ENCODE assay signal across 11 mouse cellular contexts in genomic region chr16:96969643-96970042, GRCm38 (mm10).
DNase-seq lines count a peak whose midpoint lies in the region; ATAC-seq lines count a peak whose summit lies in the region.
"Had no signal": no experiment of that assay in that cellular context is flagged by ENCODE, and none has a peak within 500 bp of the region (broad histone marks: within the 10 kb centered on the region; RNA-seq: fewer than 3 reads in every experiment).

No protein-coding gene starts in this region.

- WGBS in midbrain, embryonic 10.5 days, result 91% methylated on average over 2 of the region's 2 CpGs
- 88% methylated on average over 2 of the region's 2 CpGs for WGBS in midbrain, embryonic 11.5 days
- 54% methylated on average over 2 of the region's 2 CpGs for WGBS in liver, embryonic 13.5 days (ENCODE audit: insufficient replicate concordance)

- H3K4me3 ChIP-seq in midbrain, embryonic 10.5 days, result no peak overlapping the region
- no peak overlapping the region for H3K4me3 ChIP-seq in midbrain, embryonic 11.5 days (ENCODE audit: low read depth, low read length)
- H3K4me3 ChIP-seq in liver, embryonic 13.5 days (replicated peaks), result no peak overlapping the region
- H3K4me3 ChIP-seq: neural tube, embryonic 12.5 days had no signal

- H3K36me3 ChIP-seq in midbrain, embryonic 10.5 days, result no peaks in the 10 kb centered on the region
- H3K36me3 ChIP-seq in midbrain, embryonic 11.5 days (ENCODE audit: control insufficient read depth, insufficient read depth, low read length), result no peaks in the 10 kb centered on the region
- H3K36me3 ChIP-seq in liver, embryonic 13.5 days, result no peaks in the 10 kb centered on the region
- H3K36me3 ChIP-seq: G1E; neural tube, embryonic 12.5 days had no signal

- peak overlapping the region; percentile 52; the same call in 1 of the 2 replicates for H3K27ac ChIP-seq in midbrain, embryonic 10.5 days (replicated peaks)
- no peak overlapping the region for H3K27ac ChIP-seq in midbrain, embryonic 11.5 days (ENCODE audit: low read depth, low read length)
- H3K27ac ChIP-seq in liver, embryonic 13.5 days, result no peak overlapping the region
- H3K27ac ChIP-seq: neural tube, embryonic 12.5 days had no signal

- no peak overlapping the region for H3K4me2 ChIP-seq in midbrain, embryonic 11.5 days
- no peak overlapping the region for H3K4me2 ChIP-seq in liver, embryonic 13.5 days
- H3K4me2 ChIP-seq: neural tube, embryonic 12.5 days had no signal

- DNase-seq in midbrain, embryonic 10.5 days (ENCODE audit: low spot score), result no peak
- no peak for DNase-seq in midbrain, embryonic 11.5 days (ENCODE audit: low spot score, missing footprints)
- no peak for DNase-seq in liver, embryonic 13.5 days
- DNase-seq in telencephalon, adult 2 months (ENCODE audit: low read depth, low spot score), result peak; percentile 46
- no peak for DNase-seq in spleen, adult 18-20 months
- no peak for DNase-seq in lung, postnatal 4 days
- no peak for DNase-seq in urinary bladder, postnatal 10 days (ENCODE audit: low spot score)
- DNase-seq: kidney, adult 8-10 months had no signal

- no peak for ATAC-seq in midbrain, embryonic 11.5 days (ENCODE audit: low FRiP score)
- ATAC-seq in erythroid progenitor cell, adult 5-6 weeks (replicated peaks; ENCODE audit: low FRiP score, poor library complexity, severe bottlenecking), result peak; percentile 58; the same call in 1 of the 2 replicates
- peak; percentile 73 for ATAC-seq in liver, embryonic 13.5 days (ENCODE audit: low read depth)

- no peak overlapping the region for H3K9ac ChIP-seq in midbrain, embryonic 11.5 days (ENCODE audit: low read length)
- no peak overlapping the region for H3K9ac ChIP-seq in liver, embryonic 13.5 days
- H3K9ac ChIP-seq: neural tube, embryonic 12.5 days had no signal

- H3K27me3 ChIP-seq in midbrain, embryonic 10.5 days (ENCODE audit: low read depth, poor library complexity, severe bottlenecking), result no peaks in the 10 kb centered on the region
- no peaks in the 10 kb centered on the region for H3K27me3 ChIP-seq in midbrain, embryonic 11.5 days (ENCODE audit: control insufficient read depth, insufficient read depth, low read length)
- no peaks in the 10 kb centered on the region for H3K27me3 ChIP-seq in liver, embryonic 13.5 days
- H3K27me3 ChIP-seq: neural tube, embryonic 12.5 days had no signal

- H3K4me1 ChIP-seq in midbrain, embryonic 10.5 days, result peaks cover 18% of the 10 kb centered on the region
- peaks cover 6% of the 10 kb centered on the region for H3K4me1 ChIP-seq in midbrain, embryonic 11.5 days (ENCODE audit: control insufficient read depth, insufficient read depth, low read length)
- peaks cover 14% of the 10 kb centered on the region for H3K4me1 ChIP-seq in liver, embryonic 13.5 days (replicated peaks)
- H3K4me1 ChIP-seq: neural tube, embryonic 12.5 days had no signal

- no peaks in the 10 kb centered on the region for H3K9me3 ChIP-seq in midbrain, embryonic 10.5 days (replicated peaks)
- H3K9me3 ChIP-seq in midbrain, embryonic 11.5 days (ENCODE audit: control insufficient read depth, low read length), result no peaks in the 10 kb centered on the region
- H3K9me3 ChIP-seq in liver, embryonic 13.5 days (replicated peaks), result no peaks in the 10 kb centered on the region
- H3K9me3 ChIP-seq: G1E; neural tube, embryonic 12.5 days had no signal
